Mouse (Mus musculus): ENCODE data around the gene Usp2. TPM values are rescaled to one million over a fixed set of nuclear protein-coding genes. Genes with fewer than 3 reads are reported as not detected.

Gene Usp2
- polyA plus RNA-seq, 1 experiment = 16.4 TPM

- 2% methylated on average over 49 of the region's 49 CpGs for WGBS
- no peak for DNase-seq (ENCODE audit: low read depth, low spot score)
Observed at GRCm38 (mm10) chr9:44134851-44135730, 68.3 kb downstream of the Usp2 start.

- no peak for DNase-seq (ENCODE audit: low read depth, low spot score)
- WGBS = 55% methylated on average over 7 of the region's 7 CpGs
Observed at GRCm38 (mm10) chr9:44135731-44136411, 69.0 kb downstream of the Usp2 start.

GRCm38 (mm10) chr9:44137846-44138245 lies 71.0 kb downstream of the Usp2 start:
- WGBS = 52% methylated on average over 4 of the region's 4 CpGs
- DNase-seq (ENCODE audit: low read depth, low spot score) = no peak

GRCm38 (mm10) chr9:44141951-44142350 lies 75.1 kb downstream of the Usp2 start:
- 75% methylated on average over 5 of the region's 5 CpGs for WGBS
- DNase-seq (ENCODE audit: low read depth, low spot score) = no peak

GRCm38 (mm10) chr9:44143421-44143820 lies 76.6 kb downstream of the Usp2 start:
- 85% methylated on average over 5 of the region's 5 CpGs for WGBS
- DNase-seq (ENCODE audit: low read depth, low spot score) = no peak

GRCm38 (mm10) chr9:44144023-44144717 lies 77.3 kb downstream of the Usp2 start:
- WGBS = 48% methylated on average over 7 of the region's 8 CpGs
- no peak for DNase-seq (ENCODE audit: low read depth, low spot score)

- DNase-seq (ENCODE audit: low read depth, low spot score) = no peak
Observed at GRCm38 (mm10) chr9:44144718-44145060, 77.9 kb downstream of the Usp2 start.

Other genes starting within 250 kb of the Usp2 start
- gene Thy1, start 23.6 kb upstream of the Usp2 start, polyA plus RNA-seq (2012; rRNA removed) = 32.1 and 42.2 TPM in 2 replicates
- gene Mfrp, start 34.7 kb downstream of the Usp2 start, polyA plus RNA-seq (2012; rRNA removed) = 0.03 TPM in 1 of 2 replicates, not detected in the other
- gene C1qtnf5, start 40.2 kb downstream of the Usp2 start, polyA plus RNA-seq (2012; rRNA removed) = 5.6 and 6.0 TPM in 2 replicates
- not detected in 2 replicates for gene Gm49380, start 46.5 kb downstream of the Usp2 start, polyA plus RNA-seq (2012; rRNA removed)
- 26.0 and 26.8 TPM in 2 replicates for gene Rnf26, start 46.5 kb downstream of the Usp2 start, polyA plus RNA-seq (2012; rRNA removed)
- 32.1 and 37.5 TPM in 2 replicates for gene Mcam, start 67.4 kb downstream of the Usp2 start, polyA plus RNA-seq (2012; rRNA removed)
- gene Cbl, start 167.0 kb downstream of the Usp2 start, polyA plus RNA-seq (2012; rRNA removed) = 6.8 and 12.1 TPM in 2 replicates
- not detected in 2 replicates for gene Ccdc153, start 173.7 kb downstream of the Usp2 start, polyA plus RNA-seq (2012; rRNA removed)
- gene Pdzd3, start 184.4 kb downstream of the Usp2 start, polyA plus RNA-seq (2012; rRNA removed) = 30.2 and 32.2 TPM in 2 replicates
- 10.7 and 14.5 TPM in 2 replicates for gene Nlrx1, start 201.6 kb downstream of the Usp2 start, polyA plus RNA-seq (2012; rRNA removed)
- 2.1 and 2.7 TPM in 2 replicates for gene Abcg4, start 221.6 kb downstream of the Usp2 start, polyA plus RNA-seq (2012; rRNA removed)
- 18.4 and 32.8 TPM in 2 replicates for gene Hinfp, start 238.7 kb downstream of the Usp2 start, polyA plus RNA-seq (2012; rRNA removed)

All from large intestine, adult 2 months (tissue).